Mouse (Mus musculus): ENCODE measurements around the gene Dbnl. TPM values are rescaled to one million over a fixed set of nuclear protein-coding genes. Genes with fewer than 3 reads are reported as not detected.

Dbnl gene
- polyA plus RNA-seq, 1 experiment from 2014 or later: 126 TPM

DNA sequence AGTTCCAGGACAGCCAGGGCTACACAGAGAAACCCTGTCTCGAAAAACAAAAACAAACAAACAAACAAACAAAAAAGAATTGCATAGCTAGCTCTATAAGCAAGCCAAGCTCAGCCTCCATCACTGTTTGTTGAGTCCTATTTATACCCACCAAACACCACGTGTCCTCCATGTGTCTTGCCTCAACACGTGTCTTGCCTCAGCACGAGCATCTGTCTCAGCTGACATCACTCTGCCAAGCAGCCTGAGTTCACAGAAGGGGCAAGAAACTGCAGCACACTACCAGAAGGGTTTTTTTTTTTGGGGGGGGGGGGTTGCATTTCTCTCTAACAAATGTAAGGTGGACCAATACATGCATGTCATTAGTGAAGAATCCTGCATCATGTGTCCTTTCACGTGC is 62.2 kb downstream of the Dbnl start:
- ATAC-seq (replicated peaks; ENCODE audit: low FRiP score, low TSS enrichment, low read depth) (no peak), DNase-seq (ENCODE audit: low spot score) (no peak)
- Histone ChIP-seq H3K4me2 (ENCODE audit: low read length) (no peak overlapping the region), H3K9me3 (ENCODE audit: control insufficient read depth, low read length) (no peaks in the 10 kb centered on the region), H3K27ac (ENCODE audit: low read depth) (no peak overlapping the region), H3K9ac (ENCODE audit: low read length) (no peak overlapping the region), H3K27me3 (replicated peaks; ENCODE audit: control insufficient read depth, insufficient read depth, low read length) (no peaks in the 10 kb centered on the region), H3K36me3 (ENCODE audit: control insufficient read depth, insufficient read depth, low read length) (no peaks in the 10 kb centered on the region), H3K4me3 (ENCODE audit: low read depth, low read length) (no peak overlapping the region), H3K4me1 (replicated peaks; ENCODE audit: control insufficient read depth, insufficient read depth, low read length) (no peaks in the 10 kb centered on the region)
- WGBS: 50% methylated on average over 5 of the region's 5 CpGs

Other genes starting within 250 kb of the Dbnl start
- gene Ccdc117, start 246.3 kb upstream of the Dbnl start, polyA plus RNA-seq (2014; fragmentation: Nextera tagmentation; extraction: Ambion mirVana): 16.8 and 17.3 TPM in 2 replicates
- not detected in 2 replicates for gene Ankrd36, start 218.8 kb upstream of the Dbnl start, polyA plus RNA-seq (2014; fragmentation: Nextera tagmentation; extraction: Ambion mirVana)
- gene Mrps24, start 72.8 kb upstream of the Dbnl start, polyA plus RNA-seq (2014; fragmentation: Nextera tagmentation; extraction: Ambion mirVana): 229 and 246 TPM in 2 replicates
- gene Urgcp, start 26.1 kb upstream of the Dbnl start, polyA plus RNA-seq (2014; fragmentation: Nextera tagmentation; extraction: Ambion mirVana): 17.6 and 18.2 TPM in 2 replicates
- gene Pgam2, start 15.2 kb downstream of the Dbnl start, polyA plus RNA-seq (2014; fragmentation: Nextera tagmentation; extraction: Ambion mirVana): 2.0 and 2.4 TPM in 2 replicates
- gene Polm, start 49.5 kb downstream of the Dbnl start, polyA plus RNA-seq (2014; fragmentation: Nextera tagmentation; extraction: Ambion mirVana): 10.2 and 10.8 TPM in 2 replicates
- gene Aebp1, start 73.5 kb downstream of the Dbnl start, polyA plus RNA-seq (2014; fragmentation: Nextera tagmentation; extraction: Ambion mirVana): 37.6 and 37.9 TPM in 2 replicates
- 130 and 137 TPM in 2 replicates for gene Pold2, start 89.8 kb downstream of the Dbnl start, polyA plus RNA-seq (2014; fragmentation: Nextera tagmentation; extraction: Ambion mirVana)
- 22.9 and 33.3 TPM in 2 replicates for gene Myl7, start 110.3 kb downstream of the Dbnl start, polyA plus RNA-seq (2014; fragmentation: Nextera tagmentation; extraction: Ambion mirVana)
- gene Gck, start 161.6 kb downstream of the Dbnl start, polyA plus RNA-seq (2014; fragmentation: Nextera tagmentation; extraction: Ambion mirVana): 1.2 and 2.3 TPM in 2 replicates
- gene Ykt6, start 167.2 kb downstream of the Dbnl start, polyA plus RNA-seq (2014; fragmentation: Nextera tagmentation; extraction: Ambion mirVana): 23.0 and 23.3 TPM in 2 replicates

Data from intestine, embryonic 14.5 days (tissue).